26 mouse cellular contexts compared by ENCODE assay signal in genomic region chrX:56662316-56662715, GRCm38 (mm10).
"Had no signal": no experiment of that assay in that cellular context is flagged by ENCODE, and none has a peak within 500 bp of the region (broad histone marks: within the 10 kb centered on the region; RNA-seq: fewer than 3 reads in every experiment).

No protein-coding gene starts in this region.

- ATAC-seq: forebrain, embryonic 13.5 days; forebrain, embryonic 14.5 days; forebrain, embryonic 15.5 days; forebrain, embryonic 16.5 days; forebrain, postnatal 0 days had no signal

- H3K9ac ChIP-seq: embryonic facial prominence, embryonic 12.5 days; embryonic facial prominence, embryonic 13.5 days; embryonic facial prominence, embryonic 15.5 days; forebrain, embryonic 12.5 days; forebrain, embryonic 13.5 days; forebrain, embryonic 15.5 days; forebrain, postnatal 0 days had no signal

- H3K4me2 ChIP-seq: embryonic facial prominence, embryonic 12.5 days; embryonic facial prominence, embryonic 13.5 days; embryonic facial prominence, embryonic 15.5 days; forebrain, embryonic 12.5 days; forebrain, embryonic 13.5 days; forebrain, embryonic 15.5 days had no signal

- H3K27me3 ChIP-seq: embryonic facial prominence, embryonic 12.5 days; embryonic facial prominence, embryonic 13.5 days; embryonic facial prominence, embryonic 15.5 days; forebrain, embryonic 12.5 days; forebrain, embryonic 13.5 days; forebrain, embryonic 15.5 days had no signal

- H3K36me3 ChIP-seq: embryonic facial prominence, embryonic 10.5 days; embryonic facial prominence, embryonic 12.5 days; embryonic facial prominence, embryonic 13.5 days; embryonic facial prominence, embryonic 15.5 days; forebrain, embryonic 10.5 days; forebrain, embryonic 12.5 days; forebrain, embryonic 15.5 days had no signal

- H3K4me3 ChIP-seq: embryonic facial prominence, embryonic 10.5 days; embryonic facial prominence, embryonic 12.5 days; embryonic facial prominence, embryonic 13.5 days; embryonic facial prominence, embryonic 15.5 days; erythroblast, embryonic 14.5 days; forebrain, embryonic 10.5 days; forebrain, embryonic 12.5 days; forebrain, embryonic 13.5 days; forebrain, embryonic 15.5 days; gastrocnemius, adult 2 months had no signal

- DNase-seq: cerebellum, adult 2 months; cerebellum, adult 8-10 months; cerebellum, adult 9-10 months; cerebellum, adult 9-11 months; cerebellum, postnatal 10 days; cerebellum, postnatal 14 days; cerebellum, postnatal 25 days; cerebellum, postnatal 36 days; forebrain, postnatal 0 days; gastrocnemius, adult 2 months; gastrocnemius, postnatal 10 days; gastrocnemius, postnatal 14 days; gastrocnemius, postnatal 25 days; gastrocnemius, postnatal 36 days; heart, adult 18-20 months had no signal

- H3K9me3 ChIP-seq: embryonic facial prominence, embryonic 10.5 days; embryonic facial prominence, embryonic 12.5 days; embryonic facial prominence, embryonic 13.5 days; embryonic facial prominence, embryonic 15.5 days; forebrain, embryonic 10.5 days; forebrain, embryonic 12.5 days; forebrain, embryonic 13.5 days; forebrain, embryonic 15.5 days had no signal

- H3K27ac ChIP-seq: embryonic facial prominence, embryonic 10.5 days; embryonic facial prominence, embryonic 12.5 days; embryonic facial prominence, embryonic 13.5 days; embryonic facial prominence, embryonic 15.5 days; forebrain, embryonic 10.5 days; forebrain, embryonic 12.5 days; forebrain, embryonic 13.5 days; forebrain, embryonic 15.5 days; gastrocnemius, adult 2 months had no signal

- H3K4me1 ChIP-seq: embryonic facial prominence, embryonic 12.5 days; embryonic facial prominence, embryonic 13.5 days; embryonic facial prominence, embryonic 15.5 days; forebrain, embryonic 15.5 days had no signal
